Mouse (Mus musculus) heart, embryonic 11.5 days (tissue): ENCODE results near the gene Pogk. TPM values are rescaled to one million over a fixed set of nuclear protein-coding genes. Genes with fewer than 3 reads are reported as not detected.

Source experiments
- ATAC-seq: fragments of 200-750 bp; cut with Nextera tagmentation; replicated peaks from 2 replicates; pipeline ENCODE4 v1.8.0; 2017; ENCODE audit warnings: moderate library complexity; ENCODE audit not compliant: insufficient number of reproducible peaks, low FRiP score, low TSS enrichment
- H3K27ac ChIP-seq: fragments of 300-500 bp; sonication (generic); 2 replicates; pipeline ENCODE4 v1.5.1; 2014; ENCODE audit warnings: mild to moderate bottlenecking, low read depth, low read length
- H3K27me3 ChIP-seq: fragments of 300-500 bp; sonication (generic); 2 replicates; pipeline ENCODE4 v1.6.1; 2014; ENCODE audit warnings: mild to moderate bottlenecking, low read length, mixed read lengths; ENCODE audit not compliant: control insufficient read depth, insufficient read depth
- H3K36me3 ChIP-seq: fragments of 300-500 bp; sonication (generic); 2 replicates; pipeline ENCODE4 v1.6.1; 2014; ENCODE audit warnings: mild to moderate bottlenecking, low read length, moderate library complexity, mixed read lengths; ENCODE audit not compliant: control insufficient read depth, insufficient read depth
- H3K4me1 ChIP-seq: fragments of 300-500 bp; sonication (generic); 2 replicates; pipeline ENCODE4 v1.6.1; 2014; ENCODE audit warnings: low read length; ENCODE audit not compliant: control insufficient read depth, insufficient read depth
- H3K4me2 ChIP-seq: fragments of 300-500 bp; sonication (generic); 2 replicates; pipeline ENCODE4 v1.6.1; 2014; ENCODE audit warnings: mild to moderate bottlenecking, moderate library complexity
- H3K4me3 ChIP-seq: fragments of 300-500 bp; sonication (generic); 2 replicates; pipeline ENCODE4 v1.5.1; 2014; ENCODE audit warnings: low read depth, low read length
- H3K9ac ChIP-seq: fragments of 300-500 bp; sonication (generic); 2 replicates; pipeline ENCODE4 v1.6.1; 2014; ENCODE audit warnings: mild to moderate bottlenecking, low read depth, low read length, moderate library complexity
- H3K9me3 ChIP-seq: fragments of 300-500 bp; sonication (generic); replicated peaks from 2 replicates; pipeline ENCODE4 v1.6.1; 2016; ENCODE audit warnings: low read length; ENCODE audit not compliant: control insufficient read depth
- WGBS: fragments of 180-500 bp; shearing (Covaris S2); extraction: QIAGEN DNeasy Blood & Tissue Kit; methylation state at CpG from one replicate; pipeline ENCODE4 v1.1.7; 2014; ENCODE audit not compliant: insufficient replicate concordance; 5-methylcytosine and 5-hydroxymethylcytosine counted together
- polyA plus RNA-seq: library from polyadenylated mRNA; unstranded; fragments of >200 nt; fragmentation: Nextera tagmentation; extraction: Ambion mirVana; gene quantifications from 2 replicates; pipeline ENCODE4 v1.2.1, GENCODE M21; 2014

Pogk gene
- polyA plus RNA-seq, 1 experiment from 2014 or later: 13.0 TPM

GRCm38 (mm10) chr1:166345602-166346001, 64.1 kb downstream of the Pogk start:
- ATAC-seq: no peak
- no peak overlapping the region for H3K9ac ChIP-seq
- H3K9me3 ChIP-seq: no peaks in the 10 kb centered on the region
- H3K27me3 ChIP-seq: no peaks in the 10 kb centered on the region
- WGBS: 86% methylated on average over 6 of the region's 6 CpGs
- no peaks in the 10 kb centered on the region for H3K36me3 ChIP-seq
- H3K4me1 ChIP-seq: no peaks in the 10 kb centered on the region
- H3K4me3 ChIP-seq: no peak overlapping the region
- H3K27ac ChIP-seq: no peak overlapping the region
- no peak overlapping the region for H3K4me2 ChIP-seq

- Histone ChIP-seq H3K36me3 (no peaks in the 10 kb centered on the region), H3K4me2 (no peak overlapping the region), H3K27me3 (no peaks in the 10 kb centered on the region), H3K4me1 (no peaks in the 10 kb centered on the region), H3K9ac (no peak overlapping the region), H3K4me3 (no peak overlapping the region), H3K9me3 (no peaks in the 10 kb centered on the region), H3K27ac (no peak overlapping the region)
- WGBS: 81% methylated on average over 8 of the region's 8 CpGs
- ATAC-seq: no peak
Measured at GRCm38 (mm10) chr1:166344300-166345077, 65.2 kb downstream of the Pogk start.

- no peak overlapping the region for H3K4me3 ChIP-seq
- H3K27me3 ChIP-seq: no peaks in the 10 kb centered on the region
- no peaks in the 10 kb centered on the region for H3K36me3 ChIP-seq
- WGBS: 70% methylated on average over 5 of the region's 5 CpGs
- no peak overlapping the region for H3K27ac ChIP-seq
- ATAC-seq: no peak
- no peak overlapping the region for H3K4me2 ChIP-seq
- H3K9ac ChIP-seq: no peak overlapping the region
- H3K9me3 ChIP-seq: no peaks in the 10 kb centered on the region
- no peaks in the 10 kb centered on the region for H3K4me1 ChIP-seq
Measured at GRCm38 (mm10) chr1:166343586-166343985, 66.1 kb downstream of the Pogk start.

- 75% methylated on average over 1 of the region's 1 CpGs for WGBS
- ATAC-seq: no peak
- H3K27ac ChIP-seq: no peak overlapping the region
- H3K36me3 ChIP-seq: no peaks in the 10 kb centered on the region
- H3K9me3 ChIP-seq: no peaks in the 10 kb centered on the region
- H3K4me3 ChIP-seq: no peak overlapping the region
- no peak overlapping the region for H3K9ac ChIP-seq
- no peaks in the 10 kb centered on the region for H3K4me1 ChIP-seq
- H3K4me2 ChIP-seq: no peak overlapping the region
- H3K27me3 ChIP-seq: no peaks in the 10 kb centered on the region
Measured at GRCm38 (mm10) chr1:166342539-166342938, 67.1 kb downstream of the Pogk start.

GRCm38 (mm10) chr1:166342060-166342459, 67.6 kb downstream of the Pogk start:
- Histone ChIP-seq H3K27me3 (no peaks in the 10 kb centered on the region), H3K9me3 (no peaks in the 10 kb centered on the region), H3K36me3 (no peaks in the 10 kb centered on the region), H3K4me1 (no peaks in the 10 kb centered on the region), H3K9ac (no peak overlapping the region), H3K4me2 (no peak overlapping the region), H3K4me3 (no peak overlapping the region), H3K27ac (no peak overlapping the region)
- no peak for ATAC-seq
- 69% methylated on average over 2 of the region's 2 CpGs for WGBS

GRCm38 (mm10) chr1:166339110-166339509, 70.6 kb downstream of the Pogk start:
- no peaks in the 10 kb centered on the region for H3K9me3 ChIP-seq
- H3K27me3 ChIP-seq: no peaks in the 10 kb centered on the region
- no peak for ATAC-seq
- H3K4me3 ChIP-seq: no peak overlapping the region
- 80% methylated on average over 6 of the region's 6 CpGs for WGBS
- no peak overlapping the region for H3K4me2 ChIP-seq
- H3K27ac ChIP-seq: no peak overlapping the region
- H3K9ac ChIP-seq: no peak overlapping the region
- H3K4me1 ChIP-seq: no peaks in the 10 kb centered on the region
- no peaks in the 10 kb centered on the region for H3K36me3 ChIP-seq

Other genes with a start within 250 kb of the Pogk start
- gene Mael, start 171.1 kb downstream of the Pogk start, polyA plus RNA-seq: 0.16 TPM in 1 of 2 replicates, not detected in the other
- 1.9 TPM in 2 replicates for gene Ildr2, start 155.7 kb downstream of the Pogk start, polyA plus RNA-seq
- 36.0 and 37.6 TPM in 2 replicates for gene Tada1, start 30.8 kb downstream of the Pogk start, polyA plus RNA-seq
- not detected in 2 replicates for gene Gm4846, start 87.7 kb upstream of the Pogk start, polyA plus RNA-seq
- not detected in 2 replicates for gene Gm4847, start 237.8 kb upstream of the Pogk start, polyA plus RNA-seq